Mouse (Mus musculus) erythroblast, embryonic 14.5 days (primary cell): ENCODE measurements at regions not wholly inside any gene's neighbourhood (a gene's known extent, or its start where the extent isn't known, plus 50 kb on each side); places are given as distances from the start of the nearest gene placed in this dataset.

Experiments
- GATA1 ChIP-seq: IDR thresholded peaks from 2 replicates; pipeline ENCODE4 v1.6.1; 2012; ENCODE audit warnings: low read length, inconsistent platforms, mixed read lengths
- TAL1 ChIP-seq: IDR thresholded peaks from 3 replicates; pipeline ENCODE4 v1.6.1; 2012; ENCODE audit warnings: low read length, inconsistent platforms, mixed read lengths

GRCm38 (mm10) chr17:84085721-84086120 lies 102.0 kb downstream of the Zfp36l2 start:
- no peak for TF ChIP-seq TAL1
- TF ChIP-seq GATA1: no peak
